Mouse (Mus musculus): ENCODE results near the gene Dnah9.

Dnah9 gene

DNA sequence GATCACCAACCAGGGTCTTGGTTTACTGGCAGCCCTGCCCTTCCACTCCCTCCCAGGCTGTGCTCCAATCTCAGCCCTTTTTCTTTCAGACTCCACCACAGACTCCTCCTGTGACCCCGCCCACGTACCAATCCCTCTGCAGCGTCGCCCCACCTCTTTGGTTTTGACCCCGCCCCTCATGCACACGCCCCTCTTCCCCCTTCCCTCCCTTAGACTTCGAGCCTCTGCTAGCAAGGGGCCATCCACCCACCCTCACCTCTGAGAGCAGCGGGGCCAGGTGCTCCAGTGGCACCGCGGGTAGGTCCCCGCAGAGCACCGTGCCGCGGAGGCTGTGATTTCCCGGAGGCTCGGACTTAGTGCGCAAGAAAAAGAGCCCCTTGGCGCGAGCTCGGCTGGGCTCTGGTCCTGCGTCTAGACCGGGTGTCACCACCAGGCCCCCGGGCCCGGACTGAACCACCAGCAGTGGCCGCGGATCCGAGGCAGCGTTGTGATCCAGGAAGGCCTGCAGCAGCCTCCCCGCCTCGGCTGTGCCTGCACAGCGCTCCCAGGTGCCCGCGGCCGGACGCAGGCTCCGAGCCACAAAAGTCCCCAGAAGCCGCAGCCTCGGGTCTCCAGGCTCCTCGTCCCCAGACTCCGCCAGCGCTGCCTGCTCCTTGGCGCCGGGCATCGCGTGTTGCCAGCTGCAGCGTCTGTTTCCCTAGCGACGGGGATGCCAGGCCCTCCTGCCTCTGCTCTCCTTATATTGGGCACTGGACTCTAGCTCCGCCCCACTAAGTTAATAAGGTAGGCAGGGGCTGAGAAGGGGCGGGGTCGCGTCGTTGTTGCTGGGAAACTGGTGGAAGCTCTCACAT is at the start of gene Dnah9:
Dnah9 (minus strand) TSS at position 751 of the 851 bp plus-strand sequence.
- DNase-seq = peak; percentile 87

DNA sequence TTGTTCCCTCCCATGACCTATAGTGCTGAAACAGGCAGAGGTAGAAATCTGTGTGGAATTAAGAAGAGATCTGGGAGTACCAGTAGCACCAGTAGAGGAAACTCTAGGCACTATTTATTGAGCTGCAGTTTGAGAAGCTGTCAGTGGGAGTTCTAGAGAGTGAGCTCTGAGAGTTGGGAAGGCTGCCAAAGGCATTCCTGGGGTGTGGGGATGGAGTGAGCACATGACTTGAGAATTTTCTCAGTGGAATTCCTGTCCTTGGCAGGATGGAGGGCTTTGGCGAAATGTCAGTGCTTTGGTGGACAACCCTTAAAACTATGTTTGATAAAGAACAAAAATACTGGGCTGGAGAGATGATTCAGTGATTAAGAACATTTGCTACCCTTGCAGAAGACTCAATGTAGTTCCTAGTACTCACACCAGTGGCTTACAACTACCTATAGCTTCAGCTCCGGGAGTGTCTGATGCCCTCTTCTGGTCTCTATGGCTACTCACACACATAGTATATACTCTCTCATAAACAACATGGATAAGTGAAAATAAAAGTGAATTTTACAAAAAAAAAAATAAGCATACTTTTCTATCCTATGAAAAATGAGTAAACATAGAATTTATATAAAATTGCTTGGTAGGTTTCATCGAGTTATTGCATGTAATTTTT is 20.4 kb upstream of the Dnah9 start:
- peak; percentile 90 for DNase-seq

DNA sequence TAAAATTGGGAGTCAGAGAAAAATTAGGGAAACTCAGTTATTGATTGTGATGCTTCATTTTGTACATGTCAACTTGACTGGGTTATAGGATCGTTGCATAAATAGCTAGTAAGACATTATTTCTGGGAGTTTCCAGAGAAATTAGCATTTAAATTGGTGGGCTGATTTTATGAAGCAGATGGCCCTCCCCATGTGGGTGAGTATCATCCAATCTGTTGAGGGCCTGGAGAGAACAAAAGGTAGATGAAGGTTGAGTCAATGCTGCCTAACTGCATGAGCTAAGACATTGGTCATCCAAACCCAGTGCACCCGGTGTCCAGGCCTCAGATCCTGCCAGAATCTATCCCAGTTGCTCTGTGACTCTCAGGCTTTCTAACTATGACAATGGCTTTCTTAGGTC is 19.8 kb upstream of the Dnah9 start:
- DNase-seq = no peak

DNA sequence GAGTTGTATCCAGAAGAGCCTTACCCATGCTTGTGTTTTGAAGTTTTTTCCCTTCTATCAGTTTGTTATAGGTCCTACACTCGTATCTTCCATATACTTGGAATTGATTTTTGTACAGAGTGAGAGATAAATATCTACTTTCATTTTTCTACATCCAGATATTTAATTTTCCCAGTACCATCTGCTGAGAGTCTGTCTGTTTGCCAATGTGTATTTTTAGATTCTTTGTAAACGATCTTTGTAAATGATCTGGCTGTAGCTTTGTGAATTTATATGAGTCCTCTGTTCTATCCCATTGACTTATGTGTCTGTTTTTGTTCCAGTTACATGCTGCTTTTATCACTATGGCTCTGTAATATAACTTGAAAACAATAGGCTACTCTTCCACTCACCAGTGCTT is 9.4 kb upstream of the Dnah9 start:
- DNase-seq = no peak

DNA sequence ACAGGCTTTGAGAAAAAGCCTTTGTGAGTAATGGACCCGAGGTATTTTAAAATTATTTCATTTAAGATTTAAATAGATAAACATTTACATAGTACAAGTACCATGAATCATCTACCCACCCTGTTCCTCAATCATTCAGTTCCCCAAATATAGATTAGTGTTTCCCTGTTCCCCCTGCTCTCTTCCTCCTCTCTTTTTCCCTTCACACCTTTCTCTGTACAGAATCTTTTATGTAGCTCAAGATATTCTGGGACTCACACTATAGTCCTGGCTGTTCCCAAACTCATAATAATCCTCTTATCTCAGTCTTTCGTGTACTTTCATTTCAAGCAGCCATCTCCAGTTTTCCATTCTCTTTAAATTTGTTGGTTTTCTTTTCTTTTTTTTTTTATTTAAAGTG is 4.3 kb downstream of the Dnah9 start:
- DNase-seq = no peak

DNA sequence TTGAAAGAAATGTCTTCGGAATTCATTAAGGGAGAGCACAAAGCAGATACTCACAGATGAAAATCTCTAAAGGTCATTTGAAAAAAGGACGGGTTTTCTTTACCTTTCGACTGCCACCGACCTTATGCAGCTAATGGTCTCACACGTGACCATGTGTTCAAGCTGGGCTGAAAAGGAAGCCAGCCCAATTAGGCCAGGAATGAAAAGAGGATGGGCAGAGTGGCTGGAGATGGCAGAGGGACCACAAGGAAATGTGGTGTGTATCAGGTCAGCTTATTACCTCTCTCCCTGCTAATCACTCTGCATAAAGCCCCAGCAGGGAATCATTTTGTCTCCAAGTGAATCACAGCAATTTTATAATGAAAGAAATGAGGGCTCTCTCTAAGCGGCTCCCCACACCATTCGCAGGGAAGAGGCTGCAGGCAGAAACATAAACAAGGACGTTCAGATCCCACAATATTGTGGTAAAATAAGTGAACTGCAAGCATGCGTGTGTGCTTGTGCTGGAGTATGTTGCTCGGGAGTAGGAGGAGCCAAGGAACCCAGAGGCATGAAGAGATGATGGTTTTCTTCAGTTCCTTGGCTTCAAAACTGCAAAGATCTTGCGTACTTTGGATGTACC is 27.6 kb downstream of the Dnah9 start:
- no peak for DNase-seq

DNA sequence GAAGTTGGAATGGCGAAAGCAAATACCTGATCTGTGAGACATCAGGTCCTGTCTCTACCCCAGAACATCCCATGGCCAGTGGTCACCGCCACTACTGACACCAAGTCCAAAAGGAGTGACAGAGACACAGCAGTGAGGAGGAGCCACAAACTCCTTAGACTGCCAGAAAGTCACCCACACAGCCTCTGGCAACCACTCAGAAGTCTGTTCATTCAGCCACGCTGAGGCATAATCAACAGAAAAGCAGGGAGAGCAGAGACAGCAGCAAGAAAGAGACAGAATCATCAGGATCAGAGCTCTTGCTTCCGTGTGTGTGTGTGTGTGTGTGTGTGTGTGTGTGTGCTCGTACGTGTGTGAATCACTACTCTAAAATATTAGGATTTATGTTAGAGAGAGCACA is 33.5 kb downstream of the Dnah9 start:
- no peak for DNase-seq

DNA sequence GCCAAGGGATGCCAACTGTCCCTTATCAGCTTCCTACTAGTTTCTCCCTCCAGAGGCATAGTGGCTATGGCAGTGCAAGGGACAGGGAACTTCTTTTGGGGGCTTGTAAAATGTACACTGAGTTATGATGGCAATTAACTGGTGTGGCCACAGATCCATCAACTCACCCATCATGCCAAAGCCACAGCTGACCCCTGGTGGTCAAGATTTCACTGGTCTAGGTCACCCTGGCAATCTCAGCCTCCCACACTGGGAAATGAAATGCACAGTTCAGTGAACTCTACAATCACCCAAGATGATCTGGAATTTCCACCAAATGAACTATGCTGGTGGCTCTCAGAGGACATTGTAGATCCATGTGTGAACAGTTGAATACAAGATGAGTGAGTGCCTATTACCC is 42.2 kb downstream of the Dnah9 start:
- no peak for DNase-seq

DNA sequence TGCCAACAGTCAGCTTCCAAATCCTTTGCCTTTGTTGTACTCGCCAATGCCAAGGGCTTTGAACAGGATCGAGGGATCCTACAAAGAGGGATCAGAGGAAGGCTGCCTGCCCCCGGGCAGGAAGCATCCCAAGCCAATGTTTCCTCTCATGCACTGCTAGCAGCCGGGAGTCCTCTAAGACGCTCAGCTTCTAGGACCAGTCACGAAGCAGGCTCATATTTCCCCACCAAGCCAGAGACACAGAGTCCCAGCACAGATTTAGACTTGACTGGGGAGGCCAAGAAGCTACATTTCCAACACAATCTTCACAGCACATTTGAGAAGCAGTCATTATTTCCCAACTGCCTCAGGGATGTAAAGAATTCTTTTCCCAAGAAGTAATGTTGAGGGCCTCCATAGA is 43.9 kb downstream of the Dnah9 start:
- peak; percentile 22 for DNase-seq

DNA sequence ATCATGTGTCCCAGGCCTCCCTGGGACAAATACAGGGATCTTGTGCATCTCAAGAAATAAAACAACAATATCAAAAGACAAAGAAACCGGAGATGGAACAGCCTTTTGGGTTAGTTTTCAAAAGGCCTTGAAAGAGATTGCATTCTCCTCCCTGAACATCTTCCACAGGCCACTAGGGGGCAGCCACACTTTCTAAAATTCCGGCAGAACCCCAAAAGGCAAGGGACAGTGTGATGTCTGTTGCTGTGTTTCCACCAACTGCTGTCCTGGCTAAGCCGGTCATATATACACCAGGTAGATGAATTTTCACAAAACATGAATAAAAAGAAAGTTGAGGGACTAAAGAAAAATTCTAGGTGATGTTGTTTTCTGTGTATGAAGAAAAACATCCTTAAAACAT is 46.3 kb downstream of the Dnah9 start:
- DNase-seq = peak; percentile 67

DNA sequence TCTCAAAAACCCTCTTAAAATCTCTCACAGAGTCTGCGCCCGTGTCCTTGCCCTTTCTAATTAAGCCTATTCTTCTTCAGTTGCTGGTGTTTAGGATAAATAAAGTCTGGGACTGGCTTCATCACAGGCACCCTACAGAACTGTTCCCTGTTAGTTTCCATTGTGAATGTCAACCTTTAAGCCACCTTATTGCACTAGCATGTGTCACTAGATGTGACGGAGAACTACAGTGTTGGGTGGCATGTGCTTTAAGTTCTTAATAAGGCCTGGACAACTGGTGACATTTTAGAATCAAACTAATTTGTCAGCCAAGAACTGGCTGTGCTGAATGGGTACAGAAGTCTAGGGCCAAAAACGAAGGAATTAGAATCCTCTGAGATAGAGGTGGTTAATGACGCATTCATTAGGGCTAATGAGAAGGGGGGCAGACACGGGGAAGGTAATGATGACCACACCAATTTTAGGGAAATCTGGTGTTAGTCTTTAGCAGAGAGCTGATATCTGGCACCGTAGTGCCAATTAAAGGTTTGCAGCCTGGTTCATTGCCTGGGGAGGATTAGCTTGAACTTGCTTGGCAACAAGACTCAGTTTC is 84.6 kb downstream of the Dnah9 start:
- DNase-seq = no peak

DNA sequence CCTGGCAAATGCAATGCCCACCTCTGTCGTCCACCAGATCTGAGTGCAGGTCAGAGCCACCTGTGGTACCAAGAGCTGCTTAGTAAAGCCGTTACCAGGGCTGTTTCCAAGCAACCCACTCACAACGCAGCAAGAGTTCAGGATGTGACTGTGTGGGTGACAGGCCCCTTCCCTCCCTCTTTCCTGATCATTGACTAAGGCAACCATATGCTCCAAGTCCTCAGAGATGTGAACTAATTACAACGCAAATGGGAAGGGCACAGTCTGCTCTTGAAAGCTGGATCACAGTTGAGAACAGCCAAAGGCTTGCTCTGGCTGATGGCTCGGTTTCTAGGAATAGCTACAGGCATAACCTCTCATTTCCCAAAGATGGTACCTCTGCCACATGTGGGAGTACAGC is 95.4 kb downstream of the Dnah9 start:
- no peak for DNase-seq

DNA sequence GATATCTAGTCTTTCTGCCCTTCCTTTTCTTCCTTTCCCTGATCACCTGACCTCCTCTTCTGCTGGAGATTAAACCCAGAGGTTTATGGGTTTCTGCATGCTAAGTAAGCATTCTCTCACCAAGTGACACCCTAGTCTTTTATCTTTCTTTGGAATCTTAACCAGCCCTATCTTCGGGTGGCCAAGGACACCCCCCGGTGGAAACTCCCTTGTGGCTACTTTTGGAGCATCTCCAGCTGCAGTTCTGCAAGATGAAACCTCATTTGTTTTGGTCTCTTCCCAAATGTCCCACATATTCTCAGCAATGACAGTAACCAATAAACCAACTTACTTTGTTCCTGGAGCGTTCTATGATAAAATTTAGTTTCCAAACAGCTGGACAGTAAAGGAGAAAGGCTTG is 109.4 kb downstream of the Dnah9 start:
- DNase-seq = no peak

DNA sequence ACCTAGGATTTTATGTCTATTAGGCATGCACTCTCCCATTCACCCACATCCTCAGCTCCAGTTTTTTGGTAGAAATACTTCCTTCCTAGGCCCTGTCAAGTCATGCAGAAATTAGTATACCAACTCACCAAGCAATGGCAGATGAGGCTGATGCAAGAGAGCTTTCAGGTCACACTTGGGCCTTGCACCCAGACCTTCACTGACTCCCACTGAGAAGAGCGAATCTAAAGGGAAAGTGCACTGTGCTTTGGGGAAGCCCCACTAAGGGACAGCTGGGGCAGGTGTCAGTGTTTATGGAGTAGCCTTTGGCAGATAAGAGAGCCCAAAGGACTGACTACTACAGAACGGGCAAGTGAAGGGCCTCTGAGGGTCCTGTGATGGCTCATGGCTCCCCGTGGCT is 117.1 kb downstream of the Dnah9 start:
- DNase-seq = no peak

DNA sequence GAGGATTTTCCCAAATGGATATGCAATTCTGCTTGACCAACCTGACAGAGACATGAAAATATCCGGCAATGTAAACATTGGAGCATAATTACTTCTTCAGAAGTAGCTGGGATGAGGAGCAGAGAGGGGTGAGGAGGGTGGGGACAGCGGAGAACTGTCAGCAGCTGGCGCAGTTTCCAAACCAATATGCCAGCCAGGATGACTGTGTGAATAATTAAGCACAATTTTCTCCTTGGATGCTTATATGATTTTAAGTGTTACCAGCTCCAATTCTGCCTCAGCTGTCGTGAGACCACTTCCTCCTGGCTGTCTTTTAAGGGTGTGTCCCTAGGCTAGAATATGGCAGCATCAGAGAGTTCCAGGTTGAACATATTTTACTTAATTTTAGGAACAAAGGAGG is 119.2 kb downstream of the Dnah9 start:
- DNase-seq = no peak

DNA sequence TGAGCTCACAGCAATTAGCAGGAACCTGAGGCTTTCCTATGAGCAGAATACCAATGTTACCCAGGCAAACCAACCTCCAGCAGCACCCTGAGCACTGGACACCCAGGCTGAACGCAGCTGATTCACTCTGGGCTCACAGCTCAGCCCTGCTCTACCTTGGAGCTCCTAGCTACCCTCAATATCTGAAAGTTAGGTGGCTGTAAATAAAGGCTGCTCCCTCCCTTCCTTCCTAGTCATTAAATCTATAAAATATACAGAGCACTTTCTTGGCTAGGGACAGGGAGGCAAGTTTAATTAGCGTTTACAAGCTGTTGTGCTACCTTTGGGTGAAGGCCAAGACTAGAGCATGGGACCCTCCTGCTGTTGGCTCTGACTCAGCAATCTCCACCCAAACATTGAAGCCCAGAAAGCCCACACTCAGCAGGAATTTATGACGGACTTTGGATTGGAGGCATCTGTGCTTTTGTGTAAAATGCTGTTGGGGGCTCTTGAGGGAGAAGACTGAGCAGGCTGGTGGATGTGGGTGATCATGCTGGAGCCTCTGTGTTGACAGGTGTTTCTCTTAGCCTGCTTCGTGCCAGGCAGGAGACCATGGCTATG is 121.7 kb downstream of the Dnah9 start:
- DNase-seq = peak; percentile 11

DNA sequence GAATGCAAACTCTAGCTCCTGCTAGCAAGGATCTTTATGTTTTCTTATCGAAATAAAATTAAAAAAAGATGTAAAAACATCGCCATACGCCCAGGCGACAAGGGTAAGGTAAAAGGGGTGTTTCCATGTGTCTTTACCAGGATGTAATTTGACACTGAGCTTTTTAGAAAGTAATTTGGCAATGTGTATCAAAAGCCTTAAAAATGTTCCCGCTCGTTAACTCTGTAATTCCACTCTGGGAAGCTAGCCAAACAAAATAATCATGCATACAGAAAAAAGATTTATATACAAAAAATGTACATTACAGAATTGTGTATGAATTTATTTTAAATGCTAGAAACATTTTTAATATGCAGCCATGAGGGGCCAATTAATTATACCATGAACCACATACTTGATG is 124.7 kb downstream of the Dnah9 start:
- DNase-seq = no peak

DNA sequence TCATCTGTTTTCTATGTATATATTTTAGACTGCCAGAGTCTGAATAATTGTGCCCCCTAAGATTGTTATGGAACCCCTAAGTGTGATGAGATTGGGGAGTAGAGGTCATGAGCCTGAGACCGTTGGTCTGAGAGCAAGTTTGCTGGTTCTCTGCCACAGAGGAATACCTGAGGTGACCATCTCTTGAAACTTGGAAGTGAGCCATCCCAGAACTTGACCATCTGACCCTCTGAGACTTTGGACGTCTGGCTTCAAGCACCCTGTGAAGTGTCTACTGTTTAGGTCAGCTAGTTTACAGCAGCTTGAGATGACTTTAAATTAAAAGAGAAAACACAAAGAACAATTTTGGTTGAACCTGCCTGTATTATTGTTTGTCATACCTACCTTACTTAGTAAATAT is 125.8 kb downstream of the Dnah9 start:
- DNase-seq = no peak

DNA sequence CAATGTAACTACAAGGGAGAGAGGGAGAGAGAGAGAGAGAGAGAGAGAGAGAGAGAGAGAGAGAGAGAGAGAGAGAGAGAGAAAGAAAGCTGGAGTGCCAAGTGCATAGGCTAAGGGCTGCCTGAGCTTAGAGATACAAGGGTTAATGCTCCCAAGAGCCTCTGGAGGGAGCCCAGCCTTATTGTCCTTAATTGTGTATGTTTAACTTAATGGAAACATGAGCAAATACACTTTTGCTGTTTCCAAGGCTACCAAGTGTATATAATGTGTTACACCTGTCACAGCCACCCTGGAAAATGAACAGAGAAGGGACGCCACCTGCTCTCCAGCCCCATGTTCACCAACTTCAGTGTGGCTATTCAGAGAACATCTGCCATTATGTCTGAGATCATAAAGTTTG is 142.6 kb downstream of the Dnah9 start:
- no peak for DNase-seq

DNA sequence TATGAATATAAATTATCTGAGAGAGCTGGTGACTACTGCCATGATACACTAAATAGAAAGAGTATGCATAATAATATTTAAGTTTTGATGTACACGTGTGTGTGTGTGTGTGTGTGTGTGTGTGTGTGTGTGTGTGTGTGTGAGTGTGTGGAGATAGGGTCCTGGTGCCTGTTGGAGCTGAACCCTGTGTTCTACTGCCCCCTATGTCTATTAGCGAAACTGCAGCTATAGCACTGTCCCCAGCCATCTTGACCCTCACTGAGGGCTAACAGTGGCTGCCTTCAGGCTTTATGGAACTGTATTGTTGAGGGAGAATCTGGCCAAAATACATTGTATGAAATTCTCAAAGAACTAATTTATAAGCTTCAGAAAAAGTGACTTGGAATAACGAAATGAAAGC is 192.5 kb downstream of the Dnah9 start:
- DNase-seq = no peak

DNA sequence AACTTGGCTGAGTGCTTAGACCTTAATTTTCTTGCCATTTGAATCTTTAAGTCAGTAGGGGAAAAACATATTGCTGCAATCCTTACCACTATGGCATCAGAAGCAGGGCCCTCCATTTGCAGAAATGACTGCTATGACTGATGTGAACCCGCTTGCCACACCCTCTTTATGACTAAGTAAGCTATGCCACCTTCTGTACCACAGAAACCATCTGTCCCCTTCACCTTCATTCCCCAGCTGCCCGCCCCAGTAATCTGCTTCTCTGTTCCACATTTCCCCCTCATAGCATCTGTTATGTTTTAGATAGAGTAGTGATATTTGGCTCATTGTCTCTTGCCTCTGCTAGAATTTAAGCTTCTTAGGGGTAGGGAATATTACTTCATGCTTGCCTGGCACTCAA is 237.6 kb downstream of the Dnah9 start:
- no peak for DNase-seq

DNA sequence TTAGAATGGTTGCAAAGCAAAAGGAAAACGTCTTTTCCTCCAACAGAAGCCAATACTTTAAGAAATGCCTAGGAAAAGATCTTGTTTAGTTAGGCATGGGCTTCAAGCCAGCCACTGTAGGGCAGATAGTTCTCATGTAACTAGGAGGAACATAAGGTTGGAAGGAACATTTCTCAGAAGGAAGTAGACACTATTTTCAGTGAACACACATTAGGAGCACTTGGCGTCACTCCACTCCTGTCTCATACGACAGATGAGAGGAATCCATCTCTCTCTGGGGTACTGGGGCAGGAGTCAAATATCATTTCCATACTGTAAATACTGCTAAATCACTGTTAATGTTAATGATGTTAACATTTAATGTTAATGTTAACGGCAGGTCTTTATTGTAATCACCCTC is 238.0 kb downstream of the Dnah9 start:
- no peak for DNase-seq

DNA sequence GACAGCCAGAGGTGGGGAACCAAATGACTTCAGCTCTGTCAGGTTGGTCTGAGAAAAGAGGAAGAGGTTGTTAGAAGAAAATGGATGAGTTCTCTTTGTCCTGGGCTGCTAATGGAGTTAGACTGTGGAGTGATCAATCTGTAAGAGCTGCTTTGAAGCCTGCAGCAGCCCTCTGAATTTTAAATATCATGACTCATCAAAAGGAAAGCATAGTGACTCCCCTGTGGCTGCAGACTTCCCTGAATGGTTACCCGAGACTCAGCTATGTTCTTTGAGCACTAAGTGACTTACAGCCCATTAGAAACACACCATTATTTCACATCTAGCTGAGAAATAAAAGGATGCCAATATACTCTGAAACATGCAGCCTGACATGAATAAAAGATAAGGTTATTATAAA is 240.4 kb downstream of the Dnah9 start:
- no peak for DNase-seq

Measured in lung, postnatal 10 days (tissue).